Mouse (Mus musculus): Measurements from ENCODE around the gene Slc30a1. TPM values are rescaled to one million over a fixed set of nuclear protein-coding genes. Genes with fewer than 3 reads are reported as not detected.

Gene Slc30a1
- total RNA-seq, 1 experiment from 2014 or later: 19.8 TPM

DNA sequence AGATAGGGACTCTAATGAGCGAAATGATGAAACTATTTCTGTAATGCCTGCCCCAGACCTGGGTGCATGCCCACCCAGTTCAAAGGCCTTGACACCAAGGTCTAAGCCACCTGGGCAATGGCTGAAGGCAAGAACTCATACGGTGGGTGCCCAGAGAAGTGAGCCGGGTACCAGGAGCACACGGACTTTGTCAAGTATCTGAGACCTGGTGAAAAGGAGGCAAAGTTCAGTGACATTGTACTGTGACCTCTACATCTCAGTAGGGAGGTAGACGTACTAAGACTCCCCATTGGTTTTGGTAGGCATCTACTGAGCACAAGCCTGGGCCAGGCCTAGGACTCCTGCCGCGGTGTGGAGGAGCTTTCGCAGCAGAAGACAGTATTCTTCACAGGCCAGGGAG lies 38.8 kb downstream of the Slc30a1 start:
- no peak for DNase-seq

DNA sequence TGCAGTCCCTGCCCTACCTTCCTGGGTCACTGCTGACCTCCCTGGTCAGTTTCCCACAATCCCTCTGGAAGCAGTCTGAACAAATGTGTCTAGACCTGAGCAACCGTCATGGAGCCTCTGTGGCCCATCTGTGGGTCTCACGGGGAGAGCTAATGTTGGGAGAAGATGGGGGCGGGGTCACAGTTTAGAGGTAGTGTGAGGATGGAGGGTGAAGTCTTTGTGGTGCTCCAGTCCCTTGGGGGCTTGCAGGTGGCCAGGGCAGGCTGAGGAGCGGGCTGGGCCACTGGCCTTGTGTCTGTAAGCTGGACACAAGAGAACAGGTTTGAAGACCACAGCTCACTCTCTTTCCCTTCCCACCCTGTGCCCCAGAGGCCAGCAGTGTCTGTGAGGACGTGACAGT lies 39.2 kb downstream of the Slc30a1 start:
- no peak for DNase-seq

DNA sequence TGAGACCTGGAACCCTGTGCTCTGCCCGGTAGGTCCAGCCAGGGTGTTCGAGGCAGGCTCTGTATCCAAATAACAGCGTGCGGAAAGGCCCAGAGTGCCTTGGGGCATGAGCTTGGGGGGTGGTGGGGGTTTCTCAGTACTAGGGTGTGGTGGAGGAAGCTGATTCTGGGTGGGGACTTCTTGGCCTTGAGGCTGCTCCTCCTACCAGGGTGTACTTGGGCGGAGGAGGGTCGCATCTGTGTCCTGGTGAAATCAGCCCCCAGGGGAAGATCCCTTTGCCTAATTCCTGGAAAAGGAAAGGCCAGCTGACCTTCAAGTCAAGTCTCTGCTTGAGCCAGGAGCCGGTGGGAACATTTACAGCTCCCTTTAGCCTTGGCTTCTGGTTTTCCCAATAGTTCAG lies 39.7 kb downstream of the Slc30a1 start:
- no peak for DNase-seq

DNA sequence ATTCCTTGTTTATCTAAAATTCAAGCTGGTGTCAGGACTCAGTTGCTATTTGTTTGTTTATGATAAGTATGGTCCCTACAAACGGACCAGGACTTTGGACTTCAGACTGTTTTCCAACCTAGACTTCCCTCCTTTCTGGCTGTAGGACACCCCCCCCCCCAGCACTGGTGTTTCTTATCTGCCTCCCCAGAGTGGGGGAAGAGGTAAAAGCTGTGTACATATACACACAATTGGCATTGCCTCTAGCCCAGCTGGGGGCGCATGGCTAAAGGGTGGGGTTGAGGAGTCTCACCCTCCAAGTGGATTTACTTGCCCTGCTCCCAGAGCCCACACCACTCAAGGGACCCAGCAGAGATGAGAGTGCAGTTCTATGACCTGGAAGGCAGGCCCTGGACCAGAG lies 40.3 kb downstream of the Slc30a1 start:
- no peak for DNase-seq

DNA sequence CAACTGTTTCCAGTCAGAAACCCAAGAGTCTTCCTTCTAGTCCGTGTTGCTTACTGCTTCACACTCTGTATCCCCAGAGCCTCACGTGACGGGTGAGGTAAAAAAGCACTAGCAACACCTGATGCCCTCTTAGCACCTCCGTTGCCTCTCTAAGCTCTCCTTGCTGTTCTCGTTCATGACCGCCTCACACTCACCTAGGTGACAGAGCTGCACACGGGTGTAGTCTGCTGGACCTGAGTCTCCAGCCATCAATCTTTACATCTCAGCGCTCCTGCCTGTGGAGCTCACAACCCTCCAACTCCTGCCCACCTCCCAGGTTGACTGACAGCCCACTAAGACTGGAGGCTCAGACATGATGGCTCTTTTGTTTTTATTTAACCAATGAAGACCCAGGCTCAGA lies 41.2 kb downstream of the Slc30a1 start:
- DNase-seq: no peak

DNA sequence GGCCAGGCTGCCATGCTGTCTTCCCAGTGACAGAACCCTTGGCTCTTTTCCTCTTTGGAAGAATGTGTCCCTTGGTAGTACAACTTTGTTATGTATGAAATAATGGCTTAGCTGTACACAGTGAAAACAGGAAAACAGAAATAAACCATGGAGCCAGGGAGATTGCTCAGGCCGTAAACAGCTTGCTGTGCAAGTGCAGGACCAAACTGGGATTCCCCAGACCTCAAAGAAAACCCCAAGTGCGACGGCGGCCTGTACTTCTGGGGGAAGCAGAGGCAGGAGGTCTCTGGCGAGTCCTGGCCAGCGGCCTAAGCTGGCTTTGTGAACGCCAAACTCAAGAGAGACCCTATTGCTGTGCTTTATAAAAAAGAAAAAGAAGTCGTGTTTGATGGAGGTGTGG lies 42.0 kb downstream of the Slc30a1 start:
- DNase-seq: no peak

DNA sequence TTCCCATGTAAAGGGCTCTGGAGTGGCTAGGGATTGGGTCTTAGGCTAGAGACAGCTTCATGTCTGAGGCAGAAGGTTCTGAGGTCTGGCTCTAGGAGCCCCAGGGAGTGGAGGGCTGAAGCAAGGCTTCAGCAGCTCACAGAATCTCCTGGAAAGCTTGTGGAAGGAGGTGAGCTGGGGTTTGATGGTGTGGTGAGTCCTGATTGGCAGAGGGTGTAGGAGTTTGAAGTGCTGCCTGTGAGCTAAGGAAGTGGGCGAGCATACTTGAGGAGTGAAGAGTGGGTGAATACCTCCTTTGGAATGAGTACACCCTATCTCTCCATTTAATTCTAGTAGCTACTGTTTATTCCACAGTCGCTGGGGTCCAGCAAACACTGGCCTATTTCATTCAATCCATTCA lies 44.0 kb downstream of the Slc30a1 start:
- no peak for DNase-seq

DNA sequence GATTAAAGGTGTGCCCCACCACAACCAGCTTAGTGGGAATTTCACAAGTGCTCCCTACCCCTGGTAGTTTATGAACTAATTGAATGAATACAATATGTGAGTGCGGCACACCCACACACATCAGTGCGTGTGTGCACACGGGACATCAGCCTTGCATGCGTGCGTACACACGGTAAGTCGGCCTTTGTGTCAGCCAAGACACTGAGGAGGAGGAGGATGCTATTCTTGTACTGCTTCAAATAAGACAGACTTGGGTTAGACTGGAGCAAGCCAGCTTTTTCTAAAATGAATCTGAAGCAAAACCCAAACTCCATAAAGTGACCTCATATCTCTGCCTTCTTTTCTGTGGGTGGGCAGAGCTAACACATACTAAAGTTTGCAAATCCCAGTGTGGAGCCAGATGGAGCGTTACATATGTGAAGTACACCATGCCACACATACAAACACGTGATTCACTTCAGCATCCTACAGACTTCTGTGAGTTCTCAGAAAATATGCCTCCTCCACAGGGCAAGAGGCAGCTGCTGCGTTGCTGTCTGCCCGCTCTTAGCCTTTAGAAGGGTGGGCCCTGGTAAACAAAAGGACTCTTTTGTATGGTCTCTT lies 46.3 kb downstream of the Slc30a1 start:
- DNase-seq: no peak

DNA sequence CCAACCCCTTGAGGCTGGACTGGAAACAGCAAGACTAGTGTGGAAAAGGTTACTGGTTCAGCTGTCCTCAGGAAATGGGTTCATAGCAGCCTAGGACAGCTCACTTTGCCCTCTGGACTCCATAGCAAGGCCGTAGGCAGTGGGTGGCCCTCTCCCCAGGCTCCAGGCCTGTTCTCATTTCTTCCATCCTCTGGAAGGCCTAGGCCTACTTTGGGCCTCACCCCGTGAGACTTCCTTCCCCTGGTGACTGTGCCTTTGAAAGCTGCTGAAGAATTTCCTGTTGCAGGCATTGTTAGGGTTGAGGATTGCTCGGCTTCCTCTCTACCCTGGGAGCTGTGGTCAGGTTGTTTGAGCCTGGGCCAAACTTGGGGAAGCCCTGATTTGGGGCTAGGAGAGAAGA lies 48.5 kb downstream of the Slc30a1 start:
- no peak for DNase-seq

DNA sequence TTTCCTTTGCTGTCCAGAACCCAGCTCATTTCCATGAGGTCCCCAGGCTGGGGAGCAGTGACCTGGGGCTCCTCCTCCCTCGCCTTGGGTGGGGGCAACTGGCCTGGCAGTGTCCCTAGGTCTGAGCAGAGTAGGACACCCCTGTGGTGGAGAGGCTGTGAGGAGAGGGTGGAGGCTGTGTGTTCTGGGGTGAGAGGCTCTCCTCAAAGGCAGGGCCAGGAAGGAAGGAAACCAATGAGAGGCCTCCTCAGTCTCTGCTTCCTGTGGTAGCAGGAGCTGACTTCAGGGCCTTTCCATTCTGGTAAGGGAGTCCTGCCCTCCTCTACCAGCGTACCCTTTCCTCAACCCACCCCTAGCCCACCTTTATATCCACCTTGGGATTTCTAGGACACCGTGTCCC lies 49.7 kb downstream of the Slc30a1 start:
- DNase-seq: no peak

DNA sequence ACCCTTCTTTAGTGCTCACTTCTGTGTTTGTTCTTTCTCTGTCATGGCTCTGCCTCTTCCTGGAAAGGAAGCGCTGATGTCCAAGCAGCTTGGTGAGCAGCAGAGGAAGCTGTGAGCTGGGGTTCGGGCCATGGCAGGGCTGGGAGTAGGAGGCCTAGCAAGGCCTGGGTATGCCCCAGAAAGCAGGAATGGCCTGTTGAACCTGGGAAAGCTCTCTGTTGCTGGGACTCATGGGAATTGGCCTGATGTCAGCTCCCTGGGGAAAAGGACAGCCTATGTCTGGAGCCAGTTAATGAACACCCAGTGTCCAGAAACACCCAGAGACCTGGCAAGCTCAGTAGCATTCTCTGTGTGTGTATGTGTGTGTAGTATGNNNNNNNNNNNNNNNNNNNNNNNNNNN lies 50.3 kb downstream of the Slc30a1 start:
- no peak for DNase-seq

DNA sequence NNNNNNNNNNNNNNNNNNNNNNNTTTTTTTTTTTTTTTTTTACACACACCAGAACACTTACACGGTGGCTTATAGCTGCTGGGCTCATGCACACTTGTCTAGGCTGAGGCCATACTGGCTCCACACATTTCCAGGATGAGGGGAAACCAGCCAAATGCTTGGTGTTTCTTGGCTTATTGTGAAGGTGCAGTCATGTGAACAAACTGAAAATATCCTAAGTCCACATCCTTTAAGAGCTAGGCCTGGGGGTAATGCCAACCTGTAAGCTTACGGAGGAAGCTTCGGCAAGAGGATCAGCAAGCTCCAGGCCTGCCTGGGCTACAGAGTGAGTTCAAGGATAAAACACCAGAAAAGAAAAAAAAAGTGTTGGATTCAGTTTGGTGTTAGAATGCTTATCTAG lies 50.8 kb downstream of the Slc30a1 start:
- DNase-seq: no peak

DNA sequence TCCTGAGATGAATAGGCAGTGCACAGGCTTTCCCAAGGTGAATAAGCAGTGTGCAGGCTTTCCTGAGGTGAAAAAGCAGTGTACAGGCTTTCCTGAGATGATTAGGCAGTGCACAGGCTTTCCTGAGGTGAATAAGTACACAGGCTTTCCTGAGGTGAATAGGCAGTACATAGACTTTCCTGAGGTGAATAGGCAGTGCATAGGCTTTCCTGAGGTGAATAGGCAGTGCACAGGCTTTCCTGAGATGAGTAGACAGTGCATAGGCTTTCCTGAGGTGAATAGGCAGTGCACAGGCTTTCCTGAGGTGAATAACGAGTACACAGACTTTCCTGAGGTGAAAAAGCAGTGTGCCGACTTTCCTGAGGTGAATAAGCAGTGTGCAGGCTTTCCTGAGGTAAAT lies 54.4 kb downstream of the Slc30a1 start:
- DNase-seq: no peak

Other genes starting within 250 kb of the Slc30a1 start
- gene Lpgat1, start 188.9 kb upstream of the Slc30a1 start, total RNA-seq (2021): 63.5 and 90.0 TPM in 2 replicates
- gene Nek2, start 85.3 kb upstream of the Slc30a1 start, total RNA-seq (2021): 6.7 and 6.8 TPM in 2 replicates
- gene Rd3, start 70.6 kb downstream of the Slc30a1 start, total RNA-seq (2021): 0.30 TPM in 1 of 2 replicates, not detected in the other
- 6.1 and 6.6 TPM in 2 replicates for gene Traf5, start 185.8 kb downstream of the Slc30a1 start, total RNA-seq (2021)
- gene Rcor3, start 231.3 kb downstream of the Slc30a1 start, total RNA-seq (2021): 40.6 and 46.7 TPM in 2 replicates

All from adrenal gland, postnatal 25 days (tissue).